Mouse (Mus musculus) C2C12 (cell line): ENCODE data around the gene Galntl6.

Source experiments
- CEBPB ChIP-seq: IDR thresholded peaks from one replicate; pipeline ENCODE4 v1.6.1; 2011; ENCODE audit warnings: low read depth, mild to moderate bottlenecking, control low read depth, moderate library complexity
- CTCF ChIP-seq: IDR thresholded peaks from one replicate; pipeline ENCODE4 v1.5.1; 2011; ENCODE audit not compliant: control insufficient read depth, insufficient read depth, insufficient read length
- MAX ChIP-seq: IDR thresholded peaks from one replicate; pipeline ENCODE4 v1.6.1; 2011; ENCODE audit warnings: mild to moderate bottlenecking, control low read depth
- MYOD1 ChIP-seq: IDR thresholded peaks from one replicate; pipeline ENCODE4 v1.6.1; 2011; ENCODE audit warnings: low read depth; ENCODE audit not compliant: control insufficient read depth, insufficient read length
- MYOG ChIP-seq: IDR thresholded peaks from one replicate; pipeline ENCODE4 v1.6.1; 2011; ENCODE audit not compliant: control insufficient read depth, insufficient read length; ENCODE audit errors: extremely low read depth

DNA sequence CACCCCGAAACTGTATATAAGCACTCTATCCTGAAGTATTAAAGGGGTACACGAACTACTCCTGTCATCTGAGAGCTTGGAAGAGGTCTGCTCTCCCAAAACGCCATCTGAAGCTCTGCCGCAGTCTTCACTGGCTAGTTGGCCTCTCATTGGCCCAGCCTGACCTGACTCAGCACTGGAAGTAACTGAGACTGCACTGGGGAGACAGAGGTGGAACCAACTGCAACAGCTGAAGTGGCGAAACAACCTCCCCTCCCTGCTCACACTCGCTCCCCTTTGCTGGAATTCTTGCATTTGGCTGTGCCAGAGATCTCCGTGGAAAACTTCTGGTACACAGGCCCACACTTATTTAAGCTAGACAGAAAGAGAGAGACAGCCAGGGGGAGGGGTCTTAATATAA lies 1089.3 kb downstream of the Galntl6 start:
- TF ChIP-seq CTCF, result no peak
- no peak for TF ChIP-seq MAX
- TF ChIP-seq MYOD1, result no peak
- TF ChIP-seq CEBPB, result no peak
- TF ChIP-seq MYOG, result no peak
